Comparison of ENCODE assay signal across 27 mouse cellular contexts in genomic region chr15:24154291-24154690, GRCm38 (mm10).
"Had no signal": no experiment of that assay in that cellular context is flagged by ENCODE, and none has a peak within 500 bp of the region (broad histone marks: within the 10 kb centered on the region; RNA-seq: fewer than 3 reads in every experiment).

No protein-coding gene starts in this region.

- H3K4me2 ChIP-seq: heart, embryonic 11.5 days; heart, embryonic 13.5 days; heart, embryonic 15.5 days; hindbrain, embryonic 13.5 days; hindbrain, embryonic 15.5 days; kidney, embryonic 15.5 days; limb, embryonic 13.5 days; limb, embryonic 15.5 days; liver, embryonic 12.5 days had no signal

- H3K9me3 ChIP-seq: heart, embryonic 13.5 days; heart, embryonic 15.5 days; hindbrain, embryonic 13.5 days; hindbrain, embryonic 15.5 days; kidney, embryonic 15.5 days; limb, embryonic 13.5 days; limb, embryonic 15.5 days had no signal

- ATAC-seq: hindbrain, postnatal 0 days; intestine, embryonic 16.5 days; liver, embryonic 12.5 days had no signal

- H3K27ac ChIP-seq: heart, adult 2 months; heart, embryonic 13.5 days; heart, embryonic 15.5 days; hindbrain, embryonic 13.5 days; hindbrain, embryonic 15.5 days; hindbrain, postnatal 0 days; kidney, embryonic 15.5 days; kidney, postnatal 0 days; limb, embryonic 13.5 days; limb, embryonic 15.5 days; liver, embryonic 12.5 days; liver, embryonic 14.5 days had no signal

- H3K4me3 ChIP-seq: heart, adult 2 months; heart, embryonic 13.5 days; heart, embryonic 15.5 days; hindbrain, embryonic 13.5 days; hindbrain, embryonic 15.5 days; kidney, embryonic 15.5 days; limb, embryonic 13.5 days; limb, embryonic 15.5 days; liver, embryonic 12.5 days had no signal

- H3K4me1 ChIP-seq: heart, embryonic 13.5 days; heart, embryonic 15.5 days; hindbrain, embryonic 13.5 days; hindbrain, embryonic 15.5 days; kidney, embryonic 15.5 days; limb, embryonic 13.5 days; limb, embryonic 15.5 days; liver, embryonic 12.5 days had no signal

- H3K9ac ChIP-seq: heart, embryonic 13.5 days; heart, embryonic 15.5 days; hindbrain, embryonic 13.5 days; hindbrain, embryonic 15.5 days; kidney, embryonic 15.5 days; limb, embryonic 13.5 days; limb, embryonic 15.5 days; liver, embryonic 12.5 days; liver, embryonic 14.5 days had no signal

- DNase-seq: gastrocnemius, postnatal 10 days; gastrocnemius, postnatal 25 days; heart, adult 11 months; heart, adult 2 months; heart, postnatal 14 days; heart, postnatal 36 days; kidney, adult 11 months; kidney, adult 2 months; kidney, adult 9 months; kidney, postnatal 14 days; kidney, postnatal 36 days; layer of hippocampus, adult 9-11 months; layer of hippocampus, postnatal 36 days; left cerebral cortex, postnatal 4 days had no signal

- H3K36me3 ChIP-seq: heart, embryonic 13.5 days; heart, embryonic 15.5 days; hindbrain, embryonic 13.5 days; hindbrain, embryonic 15.5 days; kidney, embryonic 15.5 days; limb, embryonic 13.5 days; limb, embryonic 15.5 days; liver, embryonic 12.5 days had no signal

- H3K27me3 ChIP-seq: heart, embryonic 13.5 days; heart, embryonic 15.5 days; hindbrain, embryonic 13.5 days; hindbrain, embryonic 15.5 days; kidney, embryonic 15.5 days; limb, embryonic 13.5 days; limb, embryonic 15.5 days; liver, embryonic 12.5 days had no signal
